Mouse (Mus musculus): Measurements from ENCODE around the gene Btbd35f29. TPM values are rescaled to one million over a fixed set of nuclear protein-coding genes. Genes with fewer than 3 reads are reported as not detected.

Btbd35f29 gene
- not detected for polyA plus RNA-seq (2015; fragmentation: Illumina TruSeq; extraction: RNeasy Lipid Tissue Mini Kit (QIAGEN cat#74804); ENCODE audit: low read depth, low replicate concordance)

GRCm38 (mm10) chrX:31117374-31117773, at the start of gene Btbd35f29:
TSS of gene Btbd35f29 (plus strand) at chrX:31117674.

Other genes with a start within 250 kb of the Btbd35f29 start
- gene Spin2f, start 136.2 kb downstream of the Btbd35f29 start, polyA plus RNA-seq (2015; fragmentation: Illumina TruSeq; extraction: RNeasy Lipid Tissue Mini Kit (QIAGEN cat#74804); ENCODE audit: low read depth, low replicate concordance), result not detected
- not detected for gene Btbd35f26, start 218.8 kb downstream of the Btbd35f29 start, polyA plus RNA-seq (2015; fragmentation: Illumina TruSeq; extraction: RNeasy Lipid Tissue Mini Kit (QIAGEN cat#74804); ENCODE audit: low read depth, low replicate concordance)

All from brain, adult 10 weeks (tissue).